Mouse (Mus musculus) CH12.LX (cell line): Measurements from ENCODE around the gene Arsa.

ENCODE experiments used
- CHD1 ChIP-seq: IDR thresholded peaks from 2 replicates; pipeline ENCODE4 v1.6.1; 2012; ENCODE audit warnings: low read depth, low read length, improper control_type of control experiment, inconsistent platforms
- ETS1 ChIP-seq: conservative IDR thresholded peaks from 2 replicates; pipeline ENCODE4 v1.6.1; 2012; ENCODE audit warnings: low read depth, mild to moderate bottlenecking, inconsistent platforms, low read length, improper control_type of control experiment, moderate library complexity
- JUND ChIP-seq: conservative IDR thresholded peaks from 2 replicates; pipeline ENCODE4 v1.6.1; 2011; ENCODE audit warnings: low read depth, low read length, improper control_type of control experiment
- RCOR1 ChIP-seq: conservative IDR thresholded peaks from 2 replicates; pipeline ENCODE4 v1.6.1; 2012; ENCODE audit warnings: low read depth, mild to moderate bottlenecking, inconsistent platforms, low read length, improper control_type of control experiment

DNA sequence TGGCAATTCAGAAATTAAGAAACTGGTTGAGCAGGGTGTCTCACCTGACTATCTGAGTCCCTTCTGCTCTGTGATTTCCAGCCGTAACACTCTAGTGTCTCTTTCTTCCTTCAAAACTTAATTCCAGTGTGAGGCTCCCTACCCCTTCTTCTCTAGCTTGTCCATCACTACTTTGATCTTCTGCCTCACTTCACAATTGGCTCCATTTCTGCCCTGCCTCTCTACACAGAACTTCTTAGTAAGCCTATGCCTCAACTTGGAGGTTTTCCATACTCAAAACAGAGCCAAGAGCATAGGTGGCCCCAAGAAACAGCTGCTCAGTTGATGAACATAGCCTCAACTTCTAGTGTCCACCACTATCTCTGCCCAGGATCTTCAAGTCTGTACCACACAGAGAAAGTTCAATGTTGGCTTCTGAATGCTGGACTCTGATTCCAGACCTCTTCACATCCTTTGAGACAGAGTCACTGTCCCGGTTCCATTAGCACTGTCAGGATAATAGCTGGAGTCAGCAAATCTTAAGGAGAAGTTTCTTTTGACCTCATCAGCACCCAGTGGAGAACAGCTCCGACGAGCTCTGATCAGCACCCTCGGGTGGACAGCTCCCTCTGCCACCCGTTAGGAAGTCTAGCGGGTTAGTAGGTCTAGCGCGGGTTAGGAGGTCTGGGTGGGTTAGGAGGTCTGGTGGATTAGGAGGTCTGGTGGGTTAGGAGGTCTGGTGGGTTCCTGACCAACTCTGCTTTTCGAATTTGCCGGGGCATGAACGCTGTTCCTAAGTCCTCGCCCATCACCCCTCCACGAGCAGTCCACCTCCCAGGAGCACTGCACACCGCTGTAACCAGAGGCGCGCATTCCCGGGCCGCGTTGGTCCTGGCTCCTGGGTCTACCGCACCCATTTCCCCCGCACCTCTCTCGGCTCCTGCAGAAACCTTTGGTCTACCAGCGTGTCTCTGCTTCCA, 24.0 kb downstream of the Arsa start:
- TF ChIP-seq ETS1 (no peak), JUND (no peak), RCOR1 (no peak), CHD1 (no peak)
